Mouse (Mus musculus) heart, postnatal 14 days (tissue): ENCODE results near the gene Selplg. TPM values are rescaled to one million over a fixed set of nuclear protein-coding genes. Genes with fewer than 3 reads are reported as not detected.

ENCODE experiments used
- DNase-seq, 2 experiments: peaks; one replicate each; pipeline ENCODE4 v3.0.0; 2021 to 2022
- intact Hi-C: fragments of 180-260 bp; cut with DNase I; formaldehyde crosslinking; loops from one replicate; pipeline ENCODE4 v1.15.1; 2025
- total RNA-seq, 2 experiments: library from RNA; stranded (reverse); gene quantifications; 2 replicates each; pipeline ENCODE4 v1.2.3; 2021

Gene Selplg
- total RNA-seq, 2 experiments from 2014 or later = 2.3 to 6.4 TPM

DNA sequence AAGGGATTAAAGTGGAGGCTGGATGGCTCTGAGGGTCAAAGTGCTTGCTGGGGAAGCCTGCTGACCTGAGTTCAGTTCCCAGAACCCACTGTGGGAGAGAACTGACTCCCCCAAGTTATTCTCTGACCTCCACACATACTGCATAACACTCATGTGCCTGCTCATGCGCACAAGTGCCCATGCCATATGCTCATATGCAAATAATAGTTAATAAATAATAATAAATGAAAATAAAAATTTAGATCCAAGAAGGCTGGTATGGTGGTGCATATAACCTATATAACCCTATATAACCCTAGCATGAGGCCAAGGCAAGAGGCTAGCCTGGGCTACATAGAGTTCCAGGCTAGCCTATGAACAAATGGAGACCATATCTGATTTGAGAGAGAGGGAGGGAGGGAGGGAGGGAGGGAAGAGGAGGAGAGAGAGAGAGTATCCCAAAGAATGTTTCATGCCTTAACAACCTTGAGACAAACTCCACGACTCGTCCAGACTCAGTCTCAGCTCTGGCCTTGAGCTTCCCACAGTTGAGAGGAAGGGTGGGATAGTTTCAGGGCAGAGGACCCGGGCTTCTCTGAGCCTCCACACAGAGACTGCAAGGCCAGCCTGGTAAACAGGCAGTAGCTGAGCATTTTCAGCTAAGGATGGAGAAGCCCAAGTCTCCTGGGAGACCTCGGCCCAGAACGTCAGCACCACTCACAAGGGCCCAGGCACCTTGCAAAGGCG lies 2.7 kb downstream of the Selplg start:
- intact Hi-C loops = no loop called here
- DNase-seq = no peak

- no peak for DNase-seq
- intact Hi-C loops = no loop called here
Observed at GRCm38 (mm10) chr5:113828481-113828880, 4.0 kb downstream of the Selplg start.

DNA sequence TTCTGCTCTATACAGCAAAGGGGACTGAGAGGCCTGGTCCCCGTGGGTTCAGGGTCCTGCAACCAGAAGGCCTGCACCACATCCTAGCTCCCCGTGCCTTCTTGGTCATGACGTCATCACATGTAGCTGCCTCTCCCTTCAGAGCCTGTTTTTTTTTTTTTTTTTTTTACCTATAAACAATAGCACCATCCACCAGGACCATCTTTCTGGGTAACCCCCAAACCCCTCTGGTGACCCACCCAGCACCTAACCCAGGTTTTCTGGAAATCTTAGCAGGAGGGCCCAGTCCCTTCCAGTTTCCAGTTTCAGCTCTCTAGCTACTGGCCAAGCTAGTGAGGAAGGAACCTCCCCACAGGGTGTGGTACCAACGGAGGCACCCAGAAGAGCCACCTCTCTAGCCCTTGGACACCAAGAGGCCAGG lies 4.4 kb downstream of the Selplg start:
- intact Hi-C loops = no loop called here
- no peak for DNase-seq

- intact Hi-C loops = no loop called here
- DNase-seq = no peak
Observed at GRCm38 (mm10) chr5:113826619-113827018, 5.8 kb downstream of the Selplg start.

DNA sequence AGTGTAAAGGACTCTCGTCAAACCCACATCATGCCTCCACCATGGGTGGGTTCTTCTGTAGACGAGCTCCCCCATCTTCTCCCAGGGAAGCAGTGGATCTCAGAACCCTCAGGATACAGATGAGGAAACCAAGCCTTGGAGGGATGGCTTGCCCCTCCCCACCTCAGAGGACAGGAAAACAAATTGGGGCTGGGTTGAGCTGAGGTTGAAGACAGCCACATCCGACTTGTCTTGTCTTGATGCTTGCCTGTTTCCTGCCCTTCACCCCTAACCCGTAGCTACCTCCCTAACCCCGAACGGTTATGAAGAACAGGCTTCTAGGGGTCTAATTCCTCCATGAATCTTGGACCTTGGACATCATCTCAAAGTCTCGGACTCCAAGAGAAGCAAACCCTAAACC lies 6.9 kb downstream of the Selplg start:
- intact Hi-C loops = no loop called here

GRCm38 (mm10) chr5:113824228-113824627 lies 8.2 kb downstream of the Selplg start:
- DNase-seq = no peak
- intact Hi-C loops = no loop called here

More for the DNA sequence above, 6.9 kb downstream of the Selplg start:
- no peak for DNase-seq

DNA sequence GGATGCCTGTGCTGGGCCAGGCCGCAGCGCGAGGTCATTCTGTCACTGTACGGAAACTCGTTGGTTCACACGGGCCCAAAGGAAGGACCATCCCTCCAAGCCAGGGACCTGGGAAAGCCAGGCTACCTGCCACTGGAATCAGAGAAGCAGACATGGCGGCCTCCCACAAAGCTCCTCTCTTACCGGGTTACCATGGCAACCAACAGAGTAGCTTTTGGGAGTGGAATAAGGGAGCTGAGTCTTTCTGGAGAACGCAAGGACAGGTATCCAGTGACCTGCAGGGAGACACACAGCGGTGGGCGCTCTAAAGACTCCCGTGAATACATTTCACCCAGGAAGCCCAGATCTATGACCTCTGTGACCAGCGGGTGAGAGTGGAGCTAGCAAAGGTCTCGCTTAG lies 13.9 kb downstream of the Selplg start:
- intact Hi-C loops = loop anchor here (10.0 kb wide), 1 partner anchor 344 kb away; no protein-coding TSS in a partner anchor

GRCm38 (mm10) chr5:113815638-113816152 lies 16.7 kb downstream of the Selplg start:
- DNase-seq = peak; percentile 83 to 86
- intact Hi-C loops = loop anchor here (1.0 to 10.0 kb wide), 3 partner anchors 41 to 449 kb away; no protein-coding TSS in a partner anchor

More for the DNA sequence above, 13.9 kb downstream of the Selplg start:
- no peak for DNase-seq

DNA sequence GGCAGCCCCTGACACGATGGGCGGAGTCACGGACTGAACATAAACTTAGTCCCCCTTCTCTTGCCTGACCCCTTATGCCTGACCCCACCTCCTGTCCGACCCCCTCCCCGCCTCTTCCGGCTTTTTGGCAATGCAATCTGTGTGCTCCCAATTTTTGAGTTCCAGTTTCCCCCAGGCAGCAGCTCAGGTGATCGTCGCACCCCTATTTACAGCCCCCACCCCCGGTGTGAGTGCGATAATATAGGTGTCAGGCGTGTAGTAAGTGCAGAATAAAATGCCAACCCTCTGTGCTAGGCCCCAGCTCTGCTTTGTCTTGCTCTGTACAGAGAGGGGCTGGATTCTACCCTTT lies 17.4 kb downstream of the Selplg start:
- intact Hi-C loops = loop anchor here (1.0 to 10.0 kb wide), 3 partner anchors 41 to 448 kb away; no protein-coding TSS in a partner anchor
- DNase-seq = no peak

GRCm38 (mm10) chr5:113814111-113815040 lies 18.1 kb downstream of the Selplg start:
- intact Hi-C loops = loop anchor here (1.0 to 10.0 kb wide), 3 partner anchors 40 to 448 kb away; no protein-coding TSS in a partner anchor
- no peak for DNase-seq

GRCm38 (mm10) chr5:113813608-113814007 lies 18.8 kb downstream of the Selplg start:
- no peak for DNase-seq
- intact Hi-C loops = loop anchor here (2.0 to 10.0 kb wide), 2 partner anchors 339 to 447 kb away; no protein-coding TSS in a partner anchor

DNA sequence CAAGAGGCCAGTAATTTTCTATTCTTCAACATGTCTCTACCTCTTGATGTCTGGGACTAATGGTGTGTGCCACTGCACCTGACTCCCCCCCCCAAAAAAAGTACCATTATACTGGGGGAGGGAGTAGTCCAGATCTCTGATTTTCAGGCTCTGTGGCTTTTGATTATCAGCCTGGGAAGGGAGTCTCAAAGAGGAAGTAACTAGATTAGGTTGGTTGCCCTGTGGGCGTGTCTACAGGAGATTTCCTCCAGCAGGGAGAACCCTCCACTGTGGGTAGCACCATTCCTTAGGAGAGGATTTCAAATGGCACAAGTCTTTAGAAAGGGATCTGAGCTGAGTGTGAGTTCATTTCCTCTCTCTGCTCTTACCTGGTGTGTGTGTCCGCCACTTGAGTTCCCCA lies 19.8 kb downstream of the Selplg start:
- intact Hi-C loops = loop anchor here (10.0 kb wide), 1 partner anchor 338 kb away; no protein-coding TSS in a partner anchor
- no peak for DNase-seq

DNA sequence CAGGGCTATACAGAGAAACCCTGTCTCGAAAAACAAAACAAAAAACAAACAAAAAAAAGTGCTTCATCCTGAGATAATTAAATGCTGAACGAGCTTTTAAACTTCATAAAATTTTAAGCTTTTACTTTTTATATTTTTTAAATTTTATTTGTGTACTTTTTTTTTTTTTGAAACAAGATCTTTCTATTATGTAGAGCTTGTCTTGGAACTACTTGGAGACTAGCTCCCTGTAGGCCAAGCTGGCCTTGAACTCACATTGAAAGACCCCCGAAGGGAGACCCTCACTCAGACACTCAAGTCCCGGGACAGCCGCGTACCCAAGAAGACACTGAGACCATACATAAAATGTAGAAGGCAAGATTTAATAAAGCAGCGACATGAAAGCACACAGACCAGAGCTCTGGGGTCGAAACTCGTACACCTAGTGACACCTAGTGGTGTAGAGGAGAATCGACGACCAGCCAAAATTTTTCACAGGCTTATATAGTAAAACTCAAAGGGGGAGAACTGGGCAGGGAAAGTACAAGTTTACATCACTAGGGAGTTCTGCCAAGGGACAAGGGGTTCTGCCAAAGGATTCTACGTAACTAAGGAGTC lies 20.5 kb downstream of the Selplg start:
- intact Hi-C loops = loop anchor here (10.0 kb wide), 1 partner anchor 337 kb away; no protein-coding TSS in a partner anchor

DNA sequence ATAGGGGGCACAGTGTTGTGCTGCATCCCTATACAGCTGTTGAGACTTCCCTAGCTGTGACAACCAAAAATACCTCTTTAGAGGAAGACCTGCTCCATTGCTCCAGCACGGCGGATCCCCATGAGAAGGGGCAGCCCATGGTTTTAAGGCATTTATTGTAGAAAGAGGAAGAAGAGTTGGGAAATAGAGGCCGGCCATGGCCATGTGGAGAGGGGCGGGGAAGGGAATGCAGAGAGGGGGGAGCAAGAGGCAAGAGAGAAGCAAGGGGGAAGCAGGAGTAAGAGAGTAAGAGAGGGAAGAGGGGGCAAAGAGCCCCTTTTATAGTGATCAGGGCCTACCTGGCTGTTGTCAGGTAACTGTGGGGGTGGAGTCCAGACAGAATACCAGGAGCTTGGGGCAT lies 22.3 kb downstream of the Selplg start:
- no peak for DNase-seq
- intact Hi-C loops = loop anchor here (10.0 kb wide), 1 partner anchor 335 kb away; no protein-coding TSS in a partner anchor

More for the DNA sequence above, 20.5 kb downstream of the Selplg start:
- DNase-seq = peak in 1 of 2 experiments; percentile 54

- intact Hi-C loops = no loop called here
- peak in 1 of 2 experiments; percentile 51 for DNase-seq
Observed at GRCm38 (mm10) chr5:113808177-113808576, 24.3 kb downstream of the Selplg start.

GRCm38 (mm10) chr5:113807712-113808111 lies 24.7 kb downstream of the Selplg start:
- intact Hi-C loops = no loop called here
- DNase-seq = no peak

GRCm38 (mm10) chr5:113806414-113806813 lies 26.0 kb downstream of the Selplg start:
- intact Hi-C loops = no loop called here
- DNase-seq = no peak

- no peak for DNase-seq
- intact Hi-C loops = no loop called here
Observed at GRCm38 (mm10) chr5:113805301-113805700, 27.1 kb downstream of the Selplg start.

GRCm38 (mm10) chr5:113804395-113804966 lies 28.0 kb downstream of the Selplg start:
- intact Hi-C loops = no loop called here

GRCm38 (mm10) chr5:113800280-113800679 lies 32.2 kb downstream of the Selplg start, which contains the start of gene Tmem119:
Tmem119 (minus strand) TSS chr5:113800516.
- DNase-seq = peak; percentile 69 to 71
- intact Hi-C loops = no loop called here

More at GRCm38 (mm10) chr5:113804395-113804966, 28.0 kb downstream of the Selplg start:
- no peak for DNase-seq
